Mouse (Mus musculus) heart, postnatal 0 days (tissue): ENCODE measurements at regions not wholly inside any gene's neighbourhood (a gene's known extent, or its start where the extent isn't known, plus 50 kb on each side); places are given as distances from the start of the nearest gene placed in this dataset.

Experiments
- ATAC-seq: fragments of 200-750 bp; cut with Nextera tagmentation; 2 replicates; pipeline ENCODE4 v1.8.0; 2017; ENCODE audit warnings: low read depth, moderate number of reproducible peaks, moderate library complexity; ENCODE audit not compliant: insufficient read depth
- DNase-seq: peaks from one replicate; pipeline ENCODE4 v3.0.0-alpha.2; 2016; ENCODE audit warnings: low spot score
- H3K27ac ChIP-seq: fragments of 300-500 bp; sonication (generic); 2 replicates; pipeline ENCODE4 v1.5.1; 2014; ENCODE audit warnings: low read depth, mild to moderate bottlenecking
- H3K27me3 ChIP-seq: fragments of 300-500 bp; sonication (generic); 2 replicates; pipeline ENCODE4 v1.6.1; 2014; ENCODE audit warnings: low read length, mixed read lengths; ENCODE audit not compliant: control insufficient read depth, insufficient read depth
- H3K36me3 ChIP-seq: fragments of 300-500 bp; sonication (generic); replicated peaks from 2 replicates; pipeline ENCODE4 v1.6.1; 2014; ENCODE audit warnings: low read length, mixed read lengths; ENCODE audit not compliant: control insufficient read depth, insufficient read depth
- H3K4me1 ChIP-seq: fragments of 300-500 bp; sonication (generic); 2 replicates; pipeline ENCODE4 v1.6.1; 2014; ENCODE audit warnings: antibody characterized with exemption; ENCODE audit not compliant: control insufficient read depth, insufficient read depth
- H3K4me2 ChIP-seq: fragments of 300-500 bp; sonication (generic); 2 replicates; pipeline ENCODE4 v1.6.1; 2014; ENCODE audit warnings: low read depth, mild to moderate bottlenecking, low read length, moderate library complexity
- H3K4me3 ChIP-seq: fragments of 300-500 bp; sonication (generic); 2 replicates; pipeline ENCODE4 v1.5.1; 2014; ENCODE audit warnings: low read depth, low read length
- H3K9ac ChIP-seq: fragments of 300-500 bp; sonication (generic); replicated peaks from 2 replicates; pipeline ENCODE4 v1.6.1; 2014; ENCODE audit warnings: low read depth, low read length, mixed read lengths
- H3K9me3 ChIP-seq: fragments of 300-500 bp; sonication (generic); replicated peaks from 2 replicates; pipeline ENCODE4 v1.6.1; 2016; ENCODE audit warnings: low read length; ENCODE audit not compliant: control insufficient read depth
- CTCF ChIP-seq: IDR thresholded peaks from 2 replicates; pipeline ENCODE4 v1.5.1; 2016; ENCODE audit warnings: antibody characterized with exemption, control low read depth, low read depth
- EP300 ChIP-seq: IDR thresholded peaks from 2 replicates; pipeline ENCODE4 v1.6.1; 2016; ENCODE audit warnings: antibody characterized with exemption, low read depth
- WGBS: fragments of 180-500 bp; shearing (Covaris S2); extraction: QIAGEN DNeasy Blood & Tissue Kit; methylation state at CpG from one replicate; pipeline ENCODE4 v1.1.7; 2014; 5-methylcytosine and 5-hydroxymethylcytosine counted together

DNA sequence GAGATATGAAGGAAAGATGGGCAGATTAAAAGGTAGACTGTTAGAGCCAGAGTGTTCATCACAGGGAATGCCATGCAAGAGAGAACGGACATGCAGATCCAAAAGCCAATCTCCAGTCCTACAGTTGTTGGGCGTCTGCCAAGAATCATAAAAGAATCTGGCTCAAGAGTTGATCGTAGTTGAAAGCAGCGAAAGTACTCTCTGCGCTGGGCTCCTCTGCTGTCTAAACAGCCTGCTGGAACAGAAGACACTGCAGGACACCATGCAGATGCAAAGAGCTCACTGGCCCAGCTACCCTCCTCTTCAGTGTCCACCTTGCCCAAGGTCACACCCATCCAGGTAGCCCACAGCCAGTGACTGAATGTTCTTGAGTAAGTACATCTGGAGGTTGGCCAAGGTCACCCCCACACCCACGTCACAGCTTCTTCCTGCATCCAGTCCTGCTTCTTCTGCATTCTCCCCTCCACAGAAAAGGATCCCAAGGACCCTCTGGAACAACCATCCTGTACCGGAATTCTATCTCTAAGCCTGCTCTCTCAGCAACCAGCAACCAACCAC lies 77.1 kb upstream of the Gm10260 start:
- WGBS = 9% methylated on average over 7 of the region's 7 CpGs
- no peak overlapping the region for H3K4me2 ChIP-seq
- H3K4me3 ChIP-seq = no peak overlapping the region
- DNase-seq = peak; percentile 59
- no peaks in the 10 kb centered on the region for H3K27me3 ChIP-seq
- no peak overlapping the region for H3K9ac ChIP-seq
- no peak for TF ChIP-seq CTCF
- TF ChIP-seq EP300 = no peak
- ATAC-seq = peak; percentile 53
- no peaks in the 10 kb centered on the region for H3K9me3 ChIP-seq
- peaks cover 7% of the 10 kb centered on the region; the same call in 1 of the 2 replicates for H3K4me1 ChIP-seq
- H3K27ac ChIP-seq = no peak overlapping the region
- no peaks in the 10 kb centered on the region for H3K36me3 ChIP-seq

- no peak overlapping the region for H3K4me3 ChIP-seq
- no peaks in the 10 kb centered on the region for H3K9me3 ChIP-seq
- H3K4me2 ChIP-seq = no peak overlapping the region
- H3K4me1 ChIP-seq = 0 out of 2 replicates have a peak, but pooled peaks cover under 1% of the 10 kb centered on the region
- DNase-seq (no peak), ATAC-seq (no peak)
- TF ChIP-seq CTCF (no peak), EP300 (no peak)
- H3K27ac ChIP-seq = no peak overlapping the region
- no peak overlapping the region for H3K9ac ChIP-seq
- H3K36me3 ChIP-seq = no peaks in the 10 kb centered on the region
- H3K27me3 ChIP-seq = no peaks in the 10 kb centered on the region
- WGBS = 82% methylated on average over 1 of the region's 1 CpGs
Observed at GRCm38 (mm10) chr13:97832448-97832847, 72.0 kb upstream of the Gm10260 start.

- no peak for ATAC-seq
- no peak overlapping the region for H3K9ac ChIP-seq
- no peak for TF ChIP-seq CTCF
- H3K4me1 ChIP-seq = no peaks in the 10 kb centered on the region
- H3K27me3 ChIP-seq = no peaks in the 10 kb centered on the region
- no peaks in the 10 kb centered on the region for H3K36me3 ChIP-seq
- 84% methylated on average over 5 of the region's 5 CpGs for WGBS
- no peak overlapping the region for H3K27ac ChIP-seq
- no peaks in the 10 kb centered on the region for H3K9me3 ChIP-seq
- H3K4me2 ChIP-seq = no peak overlapping the region
- no peak for DNase-seq
- H3K4me3 ChIP-seq = no peak overlapping the region
Observed at GRCm38 (mm10) chr13:97831839-97832238, 71.4 kb upstream of the Gm10260 start.

DNA sequence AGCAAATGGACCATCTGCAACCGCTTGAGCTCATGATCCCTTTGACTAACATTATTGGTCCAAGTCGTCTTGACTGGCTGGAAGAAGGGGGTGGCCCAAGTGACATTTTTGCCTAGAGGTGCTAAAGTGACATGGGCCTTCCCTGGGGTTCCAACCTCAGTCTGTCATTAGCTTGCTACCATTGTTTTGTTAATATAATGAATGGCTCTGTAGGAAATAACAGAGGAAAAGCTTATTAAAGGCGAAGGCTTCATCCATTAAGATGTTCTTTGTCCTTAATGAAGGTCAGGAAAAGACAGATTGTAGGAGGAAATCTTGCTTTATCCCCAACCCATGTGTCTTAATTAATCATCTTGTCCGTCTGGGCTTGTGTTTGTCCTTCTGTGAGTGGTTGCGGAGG lies 69.1 kb upstream of the Gm10260 start:
- Histone ChIP-seq H3K36me3 (no peaks in the 10 kb centered on the region), H3K4me3 (no peak overlapping the region), H3K27me3 (no peaks in the 10 kb centered on the region), H3K27ac (no peak overlapping the region), H3K9ac (no peak overlapping the region), H3K4me2 (no peak overlapping the region), H3K4me1 (no peaks in the 10 kb centered on the region), H3K9me3 (no peaks in the 10 kb centered on the region)
- DNase-seq = no peak
- no peak for ATAC-seq
- WGBS = 66% methylated on average over 5 of the region's 5 CpGs
- no peak for TF ChIP-seq CTCF
- TF ChIP-seq EP300 = no peak

DNA sequence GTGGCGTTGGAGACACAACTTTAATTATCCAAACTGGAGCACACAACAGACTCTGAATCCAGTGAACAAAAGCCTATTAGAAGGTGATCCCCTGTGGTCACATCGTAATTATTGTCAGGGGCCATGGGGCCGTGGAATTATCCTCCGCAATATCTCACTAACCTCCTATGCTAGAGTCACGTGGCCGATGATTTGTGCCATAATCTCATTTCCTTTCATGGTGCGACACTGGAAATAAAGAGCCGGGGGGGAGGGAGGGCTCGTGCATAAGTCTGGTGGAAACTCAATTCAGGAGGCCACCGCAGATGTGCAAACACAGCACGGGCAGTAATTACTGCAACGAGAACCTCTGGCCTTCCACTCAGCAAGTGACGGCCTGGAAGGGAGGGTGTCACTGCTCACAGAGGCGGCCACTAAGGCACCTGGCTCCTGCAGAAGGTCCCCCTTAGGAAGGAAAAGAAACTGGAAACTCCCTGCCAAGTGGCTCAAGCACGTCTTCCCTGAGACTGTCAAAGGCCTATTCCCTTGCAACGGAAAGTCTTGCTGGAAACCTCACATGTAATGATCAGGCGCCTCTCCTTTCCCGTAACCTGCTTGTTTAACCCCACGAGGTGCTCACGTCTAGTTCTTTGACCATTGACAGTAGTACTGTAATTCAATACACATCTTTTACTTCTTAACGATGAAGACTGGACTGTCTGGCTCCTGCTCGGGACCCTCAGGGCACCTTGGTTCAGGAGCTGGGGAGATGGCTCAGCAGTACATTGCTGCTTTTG lies 65.6 kb upstream of the Gm10260 start:
- H3K9me3 ChIP-seq = no peaks in the 10 kb centered on the region
- no peak overlapping the region for H3K4me3 ChIP-seq
- TF ChIP-seq EP300 (no peak), CTCF (no peak)
- no peaks in the 10 kb centered on the region for H3K27me3 ChIP-seq
- no peak overlapping the region for H3K9ac ChIP-seq
- WGBS = 70% methylated on average over 22 of the region's 22 CpGs
- H3K4me2 ChIP-seq = no peak overlapping the region
- DNase-seq = no peak
- ATAC-seq = no peak
- no peaks in the 10 kb centered on the region for H3K4me1 ChIP-seq
- H3K36me3 ChIP-seq = no peaks in the 10 kb centered on the region
- no peak overlapping the region for H3K27ac ChIP-seq

DNA sequence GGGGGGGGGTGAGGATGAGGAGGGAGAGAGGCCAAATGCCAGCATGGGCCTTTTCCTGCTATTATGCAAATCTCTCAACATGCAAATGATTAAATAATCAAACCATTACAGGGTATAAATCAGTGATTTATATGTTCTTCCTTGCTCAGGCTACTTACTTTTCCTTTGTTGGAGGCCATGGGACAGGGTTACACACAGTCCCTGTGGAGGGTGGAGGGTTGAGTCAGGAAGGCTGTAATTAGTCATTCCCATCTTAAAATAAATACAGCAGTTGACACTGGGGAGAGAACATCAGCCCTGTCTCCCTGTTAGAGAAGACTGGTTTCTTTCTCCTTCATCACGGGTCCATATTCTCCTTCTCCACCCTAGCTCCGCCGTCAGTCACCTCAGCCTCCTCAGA lies 64.9 kb upstream of the Gm10260 start:
- DNase-seq (no peak), ATAC-seq (no peak)
- Histone ChIP-seq H3K9me3 (no peaks in the 10 kb centered on the region), H3K27me3 (no peaks in the 10 kb centered on the region), H3K4me3 (no peak overlapping the region), H3K36me3 (no peaks in the 10 kb centered on the region), H3K4me2 (no peak overlapping the region), H3K9ac (no peak overlapping the region), H3K4me1 (no peaks in the 10 kb centered on the region), H3K27ac (no peak overlapping the region)
- TF ChIP-seq CTCF (no peak), EP300 (no peak)
- WGBS = 83% methylated on average over 3 of the region's 3 CpGs
